Mouse (Mus musculus): ENCODE data around the gene Gpr137. TPM values are rescaled to one million over a fixed set of nuclear protein-coding genes. Genes with fewer than 3 reads are reported as not detected.

The Gpr137 gene
- polyA plus RNA-seq, 1 experiment = 31.2 TPM

DNA sequence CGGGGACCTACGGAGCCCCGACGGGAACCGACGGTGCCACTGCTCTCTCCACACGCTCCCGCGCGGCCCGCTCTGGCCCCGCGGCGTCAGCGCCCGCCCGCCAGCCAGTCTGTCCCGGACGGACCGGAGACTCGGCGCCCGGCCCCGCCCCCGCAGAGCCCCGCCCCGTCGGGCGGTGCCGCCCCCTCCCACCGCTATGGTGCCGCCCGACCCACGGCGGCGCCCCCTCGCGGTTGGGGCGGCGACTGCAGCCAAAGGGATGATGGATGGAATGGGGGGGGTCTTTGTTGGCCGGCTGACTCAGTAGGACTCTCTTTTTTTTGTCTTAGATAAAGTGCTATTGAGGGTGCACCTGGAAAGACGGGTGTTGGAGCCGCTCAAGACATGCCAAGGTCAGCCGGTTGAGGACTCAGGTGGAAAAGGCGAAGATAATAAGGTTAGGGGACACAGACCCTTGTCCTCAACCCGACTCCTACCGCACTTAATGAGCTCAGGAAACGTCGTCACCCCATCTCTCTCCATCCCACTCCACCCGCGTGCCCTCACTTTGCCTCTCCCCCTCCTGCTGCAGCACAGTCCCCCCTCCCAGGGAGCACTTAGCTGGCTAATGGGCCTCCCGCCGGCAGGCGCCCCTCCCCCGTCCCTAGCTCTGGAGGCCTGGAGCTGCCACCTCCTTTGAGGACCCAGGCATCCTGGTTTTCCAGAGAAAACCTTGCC is 27.5 kb upstream of the Gpr137 start:
- Histone ChIP-seq H3K36me3 (ENCODE audit: control insufficient read depth, insufficient read depth) (peaks cover 13% of the 10 kb centered on the region), H3K27me3 (ENCODE audit: control insufficient read depth, insufficient read depth, insufficient read length) (no peaks in the 10 kb centered on the region), H3K4me3 (ENCODE audit: insufficient read depth, poor library complexity, severe bottlenecking) (peak overlapping the region; percentile 57), H3ac (ENCODE audit: control insufficient read depth, insufficient read length, low read depth) (peak overlapping the region; percentile 72), H3K79me3 (ENCODE audit: low read depth) (peaks cover 14% of the 10 kb centered on the region), H3K79me2 (ENCODE audit: control insufficient read depth, insufficient read depth) (peaks cover 33% of the 10 kb centered on the region)
- TF ChIP-seq CTCF (IDR thresholded peaks at IDR 0.05; ENCODE audit: control insufficient read depth, insufficient read depth, insufficient read length) = peak; percentile 83
- TF ChIP-seq MYOG (IDR thresholded peaks at IDR 0.05; ENCODE audit: control insufficient read depth, extremely low read depth, insufficient read length) = no peak

DNA sequence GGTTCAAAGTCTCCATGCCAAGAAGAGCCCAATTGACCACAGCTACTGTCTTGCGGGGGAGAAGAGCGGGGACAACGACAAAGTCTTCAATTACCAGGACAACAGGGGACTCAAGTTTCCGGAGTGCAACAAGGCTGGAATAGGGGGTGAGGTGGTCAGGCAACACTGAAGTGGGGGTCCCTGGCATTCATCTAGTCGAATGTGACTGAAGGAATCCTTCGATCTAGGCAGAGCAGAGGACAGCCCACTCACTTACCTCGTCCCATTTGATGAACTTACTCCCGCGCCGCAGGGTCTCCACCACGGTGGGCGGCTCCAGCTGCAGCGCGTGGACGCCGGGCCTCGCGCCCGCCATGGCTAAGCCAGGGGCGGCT is 27.0 kb upstream of the Gpr137 start:
- peaks cover 33% of the 10 kb centered on the region for H3K79me2 ChIP-seq (ENCODE audit: control insufficient read depth, insufficient read depth)
- H3K79me3 ChIP-seq (ENCODE audit: low read depth) = peaks cover 14% of the 10 kb centered on the region
- H3K27me3 ChIP-seq (ENCODE audit: control insufficient read depth, insufficient read depth, insufficient read length) = no peaks in the 10 kb centered on the region
- H3K4me3 ChIP-seq (ENCODE audit: insufficient read depth, poor library complexity, severe bottlenecking) = peak overlapping the region; percentile 57
- TF ChIP-seq MAX (IDR thresholded peaks at IDR 0.05) (peak; percentile 31), MYOD1 (IDR thresholded peaks at IDR 0.05; ENCODE audit: control insufficient read depth, insufficient read length, low read depth) (no peak)
- peaks cover 16% of the 10 kb centered on the region for H3K36me3 ChIP-seq (ENCODE audit: control insufficient read depth, insufficient read depth)
- H3ac ChIP-seq (ENCODE audit: control insufficient read depth, insufficient read length, low read depth) = peak overlapping the region; percentile 72

DNA sequence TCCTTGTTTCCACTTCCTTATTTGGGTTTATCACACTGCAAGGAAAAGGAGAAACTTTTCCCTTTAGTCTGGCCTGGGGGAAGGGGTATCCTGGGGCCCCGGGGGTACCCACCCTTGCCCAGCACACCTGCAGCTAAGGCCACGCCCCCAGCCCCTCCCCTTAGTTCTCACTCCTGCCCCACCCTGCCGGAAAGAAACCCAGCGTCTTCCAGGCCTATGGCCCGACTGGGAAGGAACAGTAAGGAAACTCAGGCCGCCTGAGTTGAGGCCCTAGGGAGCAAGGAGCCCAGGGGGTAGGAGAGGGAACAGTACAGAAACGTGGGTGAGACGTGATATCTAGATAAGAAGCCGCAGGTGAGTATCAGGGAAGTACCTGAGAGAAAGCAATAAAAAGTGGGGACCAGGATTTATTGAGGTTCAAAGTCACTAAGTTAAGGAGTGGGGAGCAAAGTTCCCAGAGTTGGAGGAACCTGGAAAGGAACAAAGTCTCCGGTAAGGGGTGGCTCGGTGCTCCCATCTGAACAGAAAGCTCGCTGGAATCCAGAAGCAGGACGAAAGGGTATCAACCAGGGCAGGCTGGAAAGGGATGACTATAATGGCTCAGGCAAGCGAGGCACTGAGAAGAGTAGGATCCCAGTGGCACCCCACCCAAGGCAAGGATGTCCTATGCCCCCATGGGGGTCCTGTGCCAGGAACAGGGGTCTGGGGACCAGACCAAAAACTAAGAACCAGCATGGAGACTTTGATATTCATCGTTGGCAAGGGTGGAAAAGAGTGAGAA is 26.4 kb upstream of the Gpr137 start:
- Histone ChIP-seq H3K79me3 (ENCODE audit: low read depth) (peaks cover 14% of the 10 kb centered on the region), H3ac (ENCODE audit: control insufficient read depth, insufficient read length, low read depth) (peak overlapping the region; percentile 72), H3K79me2 (ENCODE audit: control insufficient read depth, insufficient read depth) (peaks cover 33% of the 10 kb centered on the region), H3K4me3 (ENCODE audit: insufficient read depth, poor library complexity, severe bottlenecking) (peak overlapping the region; percentile 57), H3K36me3 (ENCODE audit: control insufficient read depth, insufficient read depth) (peaks cover 21% of the 10 kb centered on the region), H3K27me3 (ENCODE audit: control insufficient read depth, insufficient read depth, insufficient read length) (no peaks in the 10 kb centered on the region)
- TF ChIP-seq FOSL1 (IDR thresholded peaks at IDR 0.05; ENCODE audit: insufficient read depth, low read length, poor library complexity, severe bottlenecking) (no peak), CEBPB (IDR thresholded peaks at IDR 0.05; ENCODE audit: low read depth) (no peak), MAX (IDR thresholded peaks at IDR 0.05) (no peak), MYOD1 (IDR thresholded peaks at IDR 0.05; ENCODE audit: control insufficient read depth, insufficient read length, low read depth) (no peak), USF1 (IDR thresholded peaks at IDR 0.05; ENCODE audit: low read depth) (no peak), MYOG (IDR thresholded peaks at IDR 0.05; ENCODE audit: control insufficient read depth, extremely low read depth, insufficient read length) (no peak), CTCF (IDR thresholded peaks at IDR 0.05; ENCODE audit: control insufficient read depth, insufficient read depth, insufficient read length) (no peak)

DNA sequence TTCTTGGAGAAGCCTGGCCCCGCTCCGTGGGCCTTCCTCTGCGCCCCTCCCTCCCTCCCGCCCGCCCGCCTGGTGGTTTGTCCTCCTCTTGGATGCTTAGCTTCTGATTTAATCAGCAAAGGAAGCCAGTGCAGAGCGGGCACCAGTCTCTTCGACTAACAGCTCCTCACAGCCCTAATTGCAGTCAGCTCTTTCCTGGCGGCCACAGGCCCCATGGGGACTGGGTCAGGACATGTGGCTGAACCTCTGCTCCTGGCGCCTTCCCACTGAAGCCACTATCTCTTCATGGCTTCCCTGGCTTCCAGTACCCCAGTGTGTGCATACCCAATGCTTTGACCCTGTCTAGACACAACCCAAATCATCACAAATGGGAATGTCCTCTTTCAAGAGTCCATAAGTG is 14.2 kb upstream of the Gpr137 start:
- no peaks in the 10 kb centered on the region for H3K79me2 ChIP-seq (ENCODE audit: control insufficient read depth, insufficient read depth)
- peaks cover 69% of the 10 kb centered on the region for H3K36me3 ChIP-seq (ENCODE audit: control insufficient read depth, insufficient read depth)
- H3K4me3 ChIP-seq (ENCODE audit: insufficient read depth, poor library complexity, severe bottlenecking) = no peak overlapping the region
- H3K79me3 ChIP-seq (ENCODE audit: low read depth) = no peaks in the 10 kb centered on the region
- no peaks in the 10 kb centered on the region for H3K27me3 ChIP-seq (ENCODE audit: control insufficient read depth, insufficient read depth, insufficient read length)
- TF ChIP-seq MYOD1 (IDR thresholded peaks at IDR 0.05; ENCODE audit: control insufficient read depth, insufficient read length, low read depth) (no peak), MYOG (IDR thresholded peaks at IDR 0.05; ENCODE audit: control insufficient read depth, extremely low read depth, insufficient read length) (no peak), CTCF (IDR thresholded peaks at IDR 0.05; ENCODE audit: control insufficient read depth, insufficient read depth, insufficient read length) (no peak), CEBPB (IDR thresholded peaks at IDR 0.05; ENCODE audit: low read depth) (no peak), FOSL1 (IDR thresholded peaks at IDR 0.05; ENCODE audit: insufficient read depth, low read length, poor library complexity, severe bottlenecking) (no peak), MAX (IDR thresholded peaks at IDR 0.05) (no peak)
- H3ac ChIP-seq (ENCODE audit: control insufficient read depth, insufficient read length, low read depth) = no peak overlapping the region

DNA sequence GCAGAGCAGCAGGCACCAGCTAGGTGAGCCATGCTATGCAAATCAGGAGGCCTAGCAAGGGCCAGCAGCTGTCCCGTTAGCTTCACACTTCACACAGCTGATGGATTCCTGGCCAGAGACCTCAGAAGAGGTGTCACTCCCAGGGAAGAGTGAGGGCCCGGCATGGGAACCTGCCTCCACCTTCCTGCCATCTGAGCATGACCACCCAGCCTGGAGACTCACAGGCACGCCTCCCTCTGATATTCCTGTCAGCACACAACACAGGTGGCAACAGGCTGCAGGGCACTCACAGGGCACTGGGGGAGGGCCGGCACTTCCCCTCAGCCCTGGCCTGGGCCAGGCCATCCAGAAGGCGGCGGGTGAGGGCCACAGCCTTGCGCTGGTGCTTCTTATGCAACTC is 13.1 kb upstream of the Gpr137 start:
- Histone ChIP-seq H3K36me3 (ENCODE audit: control insufficient read depth, insufficient read depth) (peaks cover 61% of the 10 kb centered on the region), H3K79me2 (ENCODE audit: control insufficient read depth, insufficient read depth) (no peaks in the 10 kb centered on the region), H3ac (ENCODE audit: control insufficient read depth, insufficient read length, low read depth) (no peak overlapping the region), H3K4me3 (ENCODE audit: insufficient read depth, poor library complexity, severe bottlenecking) (no peak overlapping the region), H3K27me3 (ENCODE audit: control insufficient read depth, insufficient read depth, insufficient read length) (no peaks in the 10 kb centered on the region), H3K79me3 (ENCODE audit: low read depth) (no peaks in the 10 kb centered on the region)
- TF ChIP-seq MYOG (IDR thresholded peaks at IDR 0.05; ENCODE audit: control insufficient read depth, extremely low read depth, insufficient read length) (no peak), CEBPB (IDR thresholded peaks at IDR 0.05; ENCODE audit: low read depth) (no peak), FOSL1 (IDR thresholded peaks at IDR 0.05; ENCODE audit: insufficient read depth, low read length, poor library complexity, severe bottlenecking) (no peak), MYOD1 (IDR thresholded peaks at IDR 0.05; ENCODE audit: control insufficient read depth, insufficient read length, low read depth) (no peak), MAX (IDR thresholded peaks at IDR 0.05) (no peak), USF1 (IDR thresholded peaks at IDR 0.05; ENCODE audit: low read depth) (no peak), CTCF (IDR thresholded peaks at IDR 0.05; ENCODE audit: control insufficient read depth, insufficient read depth, insufficient read length) (no peak)

DNA sequence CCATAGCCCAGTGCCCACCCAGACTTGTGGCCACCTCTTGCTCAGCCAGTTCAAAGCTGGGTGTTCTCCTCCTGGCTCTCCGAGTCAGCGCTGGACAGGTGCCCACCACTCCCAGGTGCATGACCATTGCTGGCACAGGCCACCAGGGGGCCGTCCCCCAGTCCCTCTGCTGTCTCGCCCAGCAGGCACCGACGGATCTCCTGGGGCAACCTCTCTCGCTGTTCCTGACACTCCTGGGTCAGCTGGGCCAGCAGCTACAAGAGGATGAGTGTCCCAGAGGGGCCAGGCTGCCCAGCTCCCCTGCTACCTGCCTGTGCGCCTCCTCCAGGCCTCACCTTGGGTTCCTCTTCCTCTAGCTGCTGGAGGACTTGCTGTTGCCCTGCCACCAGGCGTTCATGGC is 11.8 kb upstream of the Gpr137 start:
- no peak overlapping the region for H3ac ChIP-seq (ENCODE audit: control insufficient read depth, insufficient read length, low read depth)
- H3K4me3 ChIP-seq (ENCODE audit: insufficient read depth, poor library complexity, severe bottlenecking) = no peak overlapping the region
- H3K79me2 ChIP-seq (ENCODE audit: control insufficient read depth, insufficient read depth) = no peaks in the 10 kb centered on the region
- peaks cover 49% of the 10 kb centered on the region for H3K36me3 ChIP-seq (ENCODE audit: control insufficient read depth, insufficient read depth)
- H3K79me3 ChIP-seq (ENCODE audit: low read depth) = no peaks in the 10 kb centered on the region
- H3K27me3 ChIP-seq (ENCODE audit: control insufficient read depth, insufficient read depth, insufficient read length) = no peaks in the 10 kb centered on the region
- TF ChIP-seq FOSL1 (IDR thresholded peaks at IDR 0.05; ENCODE audit: insufficient read depth, low read length, poor library complexity, severe bottlenecking) (no peak), MAX (IDR thresholded peaks at IDR 0.05) (no peak), CTCF (IDR thresholded peaks at IDR 0.05; ENCODE audit: control insufficient read depth, insufficient read depth, insufficient read length) (peak; percentile 21)

Data from C2C12 (cell line).